Mouse (Mus musculus) midbrain, embryonic 16.5 days (tissue): ENCODE measurements around the gene Snx30. TPM values are rescaled to one million over a fixed set of nuclear protein-coding genes. Genes with fewer than 3 reads are reported as not detected.

Experiments used
- ATAC-seq: fragments of 200-750 bp; cut with Nextera tagmentation; 2 replicates; pipeline ENCODE4 v1.8.0; 2017; ENCODE audit warnings: moderate TSS enrichment
- H3K27ac ChIP-seq: fragments of 300-500 bp; sonication (generic); 2 replicates; pipeline ENCODE4 v1.5.1; 2014; ENCODE audit warnings: mild to moderate bottlenecking, low read length, mixed read lengths
- H3K27me3 ChIP-seq: fragments of 300-500 bp; sonication (generic); 2 replicates; pipeline ENCODE4 v1.6.1; 2014; ENCODE audit warnings: low read depth, low read length, mixed read lengths; ENCODE audit not compliant: control insufficient read depth, insufficient read depth
- H3K36me3 ChIP-seq: fragments of 300-500 bp; sonication (generic); 2 replicates; pipeline ENCODE4 v1.6.1; 2014; ENCODE audit warnings: mild to moderate bottlenecking, low read length, moderate library complexity, mixed read lengths; ENCODE audit not compliant: control insufficient read depth, insufficient read depth
- H3K4me1 ChIP-seq: fragments of 300-500 bp; sonication (generic); 2 replicates; pipeline ENCODE4 v1.6.1; 2014; ENCODE audit warnings: mild to moderate bottlenecking, low read length, mixed read lengths; ENCODE audit not compliant: control insufficient read depth, insufficient read depth
- H3K4me2 ChIP-seq: fragments of 300-500 bp; sonication (generic); 2 replicates; pipeline ENCODE4 v1.6.1; 2014; ENCODE audit warnings: mild to moderate bottlenecking, low read length, mixed read lengths
- H3K4me3 ChIP-seq: fragments of 300-500 bp; sonication (generic); 2 replicates; pipeline ENCODE4 v1.5.1; 2014; ENCODE audit warnings: low read depth, mild to moderate bottlenecking, low read length, moderate library complexity, mixed read lengths
- H3K9ac ChIP-seq: fragments of 300-500 bp; sonication (generic); 2 replicates; pipeline ENCODE4 v1.6.1; 2014; ENCODE audit warnings: low read depth, low read length, mixed read lengths
- H3K9me3 ChIP-seq: fragments of 300-500 bp; sonication (generic); replicated peaks from 2 replicates; pipeline ENCODE4 v1.6.1; 2014; ENCODE audit warnings: mild to moderate bottlenecking, low read length, mixed read lengths; ENCODE audit not compliant: control insufficient read depth, poor library complexity, severe bottlenecking
- WGBS: fragments of 180-500 bp; shearing (Covaris S2); extraction: QIAGEN DNeasy Blood & Tissue Kit; methylation state at CpG from one replicate; pipeline ENCODE4 v1.1.7; 2014; 5-methylcytosine and 5-hydroxymethylcytosine counted together
- polyA plus RNA-seq: library from polyadenylated mRNA; unstranded; fragments of >200 nt; fragmentation: Nextera tagmentation; extraction: Ambion mirVana; gene quantifications from 2 replicates; pipeline ENCODE4 v1.2.1, GENCODE M21; 2015

Gene Snx30
- polyA plus RNA-seq, 1 experiment from 2014 or later, result 17.7 TPM

GRCm38 (mm10) chr4:59894977-59895575 lies 89.4 kb downstream of the Snx30 start:
- no peak overlapping the region for H3K4me2 ChIP-seq
- peaks cover 7% of the 10 kb centered on the region; the same call in 1 of the 2 replicates for H3K36me3 ChIP-seq
- no peak for ATAC-seq

GRCm38 (mm10) chr4:59896000-59896399 lies 90.4 kb downstream of the Snx30 start:
- H3K4me1 ChIP-seq, result no peaks in the 10 kb centered on the region
- no peak overlapping the region for H3K9ac ChIP-seq
- no peaks in the 10 kb centered on the region for H3K9me3 ChIP-seq
- peaks cover 4% of the 10 kb centered on the region; the same call in 1 of the 2 replicates for H3K36me3 ChIP-seq
- no peak overlapping the region for H3K27ac ChIP-seq
- no peak for ATAC-seq
- H3K4me3 ChIP-seq, result no peak overlapping the region
- H3K27me3 ChIP-seq, result no peaks in the 10 kb centered on the region
- no peak overlapping the region for H3K4me2 ChIP-seq
- WGBS, result 75% methylated on average over 5 of the region's 5 CpGs

More at GRCm38 (mm10) chr4:59894977-59895575, 89.4 kb downstream of the Snx30 start:
- Histone ChIP-seq H3K4me3 (no peak overlapping the region), H3K9me3 (no peaks in the 10 kb centered on the region), H3K9ac (no peak overlapping the region), H3K4me1 (no peaks in the 10 kb centered on the region), H3K27me3 (no peaks in the 10 kb centered on the region), H3K27ac (no peak overlapping the region)
- 98% methylated on average over 3 of the region's 3 CpGs for WGBS

GRCm38 (mm10) chr4:59897814-59898520 lies 92.3 kb downstream of the Snx30 start:
- WGBS, result 89% methylated on average over 12 of the region's 12 CpGs
- H3K27me3 ChIP-seq, result no peaks in the 10 kb centered on the region
- H3K36me3 ChIP-seq, result peaks cover 4% of the 10 kb centered on the region; the same call in 1 of the 2 replicates

GRCm38 (mm10) chr4:59898521-59898919 lies 92.9 kb downstream of the Snx30 start:
- Histone ChIP-seq H3K27me3 (no peaks in the 10 kb centered on the region), H3K4me1 (no peaks in the 10 kb centered on the region), H3K4me3 (no peak overlapping the region), H3K9me3 (no peaks in the 10 kb centered on the region), H3K27ac (no peak overlapping the region), H3K36me3 (peaks cover 4% of the 10 kb centered on the region; the same call in 1 of the 2 replicates), H3K9ac (no peak overlapping the region), H3K4me2 (no peak overlapping the region)
- ATAC-seq, result no peak
- 91% methylated on average over 9 of the region's 9 CpGs for WGBS

More at GRCm38 (mm10) chr4:59897814-59898520, 92.3 kb downstream of the Snx30 start:
- Histone ChIP-seq H3K27ac (no peak overlapping the region), H3K4me2 (no peak overlapping the region), H3K9ac (no peak overlapping the region), H3K9me3 (no peaks in the 10 kb centered on the region), H3K4me1 (no peaks in the 10 kb centered on the region), H3K4me3 (no peak overlapping the region)
- ATAC-seq, result no peak

GRCm38 (mm10) chr4:59901810-59902209 lies 96.2 kb downstream of the Snx30 start:
- H3K4me2 ChIP-seq, result no peak overlapping the region
- no peaks in the 10 kb centered on the region for H3K9me3 ChIP-seq
- WGBS, result 98% methylated on average over 6 of the region's 6 CpGs
- no peaks in the 10 kb centered on the region for H3K27me3 ChIP-seq
- no peak overlapping the region for H3K27ac ChIP-seq
- H3K9ac ChIP-seq, result no peak overlapping the region
- peaks cover 4% of the 10 kb centered on the region; the same call in 1 of the 2 replicates for H3K36me3 ChIP-seq
- no peak overlapping the region for H3K4me3 ChIP-seq
- no peaks in the 10 kb centered on the region for H3K4me1 ChIP-seq
- ATAC-seq, result no peak

GRCm38 (mm10) chr4:59902547-59902946 lies 96.9 kb downstream of the Snx30 start:
- 67% methylated on average over 6 of the region's 6 CpGs for WGBS
- no peak for ATAC-seq
- H3K36me3 ChIP-seq, result peaks cover 4% of the 10 kb centered on the region; the same call in 1 of the 2 replicates

GRCm38 (mm10) chr4:59907092-59907491 lies 101.5 kb downstream of the Snx30 start:
- Histone ChIP-seq H3K36me3 (no peaks in the 10 kb centered on the region), H3K27ac (no peak overlapping the region), H3K9me3 (no peaks in the 10 kb centered on the region), H3K27me3 (no peaks in the 10 kb centered on the region), H3K4me3 (no peak overlapping the region), H3K4me2 (no peak overlapping the region), H3K9ac (no peak overlapping the region), H3K4me1 (no peaks in the 10 kb centered on the region)
- no peak for ATAC-seq
- WGBS, result 86% methylated on average over 6 of the region's 6 CpGs

More at GRCm38 (mm10) chr4:59902547-59902946, 96.9 kb downstream of the Snx30 start:
- Histone ChIP-seq H3K9ac (no peak overlapping the region), H3K9me3 (no peaks in the 10 kb centered on the region), H3K4me3 (no peak overlapping the region), H3K4me1 (no peaks in the 10 kb centered on the region), H3K27ac (no peak overlapping the region), H3K27me3 (no peaks in the 10 kb centered on the region), H3K4me2 (no peak overlapping the region)

- no peaks in the 10 kb centered on the region for H3K9me3 ChIP-seq
- H3K36me3 ChIP-seq, result no peaks in the 10 kb centered on the region
- H3K27ac ChIP-seq, result no peak overlapping the region
- WGBS, result 50% methylated on average over 10 of the region's 10 CpGs
- H3K4me2 ChIP-seq, result no peak overlapping the region
- no peaks in the 10 kb centered on the region for H3K27me3 ChIP-seq
- H3K9ac ChIP-seq, result no peak overlapping the region
- no peak for ATAC-seq
- H3K4me1 ChIP-seq, result no peaks in the 10 kb centered on the region
- no peak overlapping the region for H3K4me3 ChIP-seq
These were observed 102.1 kb downstream of the Snx30 start for GRCm38 (mm10) chr4:59907657-59908230.

- ATAC-seq, result no peak
- Histone ChIP-seq H3K36me3 (no peaks in the 10 kb centered on the region), H3K4me1 (no peaks in the 10 kb centered on the region), H3K9ac (no peak overlapping the region), H3K4me3 (no peak overlapping the region), H3K27ac (no peak overlapping the region), H3K27me3 (no peaks in the 10 kb centered on the region), H3K4me2 (no peak overlapping the region), H3K9me3 (no peaks in the 10 kb centered on the region)
- 98% methylated on average over 2 of the region's 2 CpGs for WGBS
These were observed 103.1 kb downstream of the Snx30 start for GRCm38 (mm10) chr4:59908785-59909184.
